Mouse (Mus musculus) layer of hippocampus, adult 2 months (tissue): ENCODE results near the gene Dync2li1. TPM values are rescaled to one million over a fixed set of nuclear protein-coding genes. Genes with fewer than 3 reads are reported as not detected.

Experiments
- DNase-seq, 2 experiments: peaks; one replicate each; pipeline ENCODE4 v3.0.0; 2022; ENCODE audit warnings: low spot score in 2 of 2
- H3K27ac ChIP-seq: fragments of 200-600 bp; 2 replicates; pipeline ENCODE4 v1.8.1; 2022
- H3K4me3 ChIP-seq: fragments of 200-600 bp; 2 replicates; pipeline ENCODE4 v1.8.1; 2022; ENCODE audit warnings: mild to moderate bottlenecking
- CTCF ChIP-seq: fragments of 200-600 bp; conservative IDR thresholded peaks from 2 replicates; pipeline ENCODE4 v1.8.1; 2022; ENCODE audit warnings: antibody characterized with exemption, mild to moderate bottlenecking, moderate library complexity
- total RNA-seq, 2 experiments: library from RNA; stranded (reverse); gene quantifications; 2 replicates each; pipeline ENCODE4 v1.2.3; 2021

The Dync2li1 gene
- total RNA-seq, 2 experiments from 2014 or later, result 20.5 to 22.5 TPM

DNA sequence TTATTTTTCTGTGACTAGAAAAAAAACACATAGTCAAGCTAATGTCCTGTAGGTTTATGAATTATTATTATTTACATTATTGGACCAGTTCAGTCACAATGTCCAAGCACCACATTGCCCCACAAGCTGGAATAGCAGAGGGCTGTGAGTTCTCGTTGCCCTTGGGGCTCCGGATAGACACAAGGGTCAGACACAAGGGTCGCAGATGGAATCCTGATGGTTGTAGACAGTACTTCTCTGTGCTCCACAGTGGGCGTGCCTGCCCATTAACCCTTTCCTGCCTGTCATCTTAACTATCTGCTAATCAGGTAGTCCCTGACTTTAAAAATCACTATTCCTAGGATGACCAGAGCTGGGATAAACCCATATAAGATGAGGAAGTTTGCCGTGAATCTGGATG lies 31.9 kb downstream of the Dync2li1 start:
- Histone ChIP-seq H3K27ac (no peak overlapping the region), H3K4me3 (no peak overlapping the region)
- no peak for TF ChIP-seq CTCF
- no peak for DNase-seq

DNA sequence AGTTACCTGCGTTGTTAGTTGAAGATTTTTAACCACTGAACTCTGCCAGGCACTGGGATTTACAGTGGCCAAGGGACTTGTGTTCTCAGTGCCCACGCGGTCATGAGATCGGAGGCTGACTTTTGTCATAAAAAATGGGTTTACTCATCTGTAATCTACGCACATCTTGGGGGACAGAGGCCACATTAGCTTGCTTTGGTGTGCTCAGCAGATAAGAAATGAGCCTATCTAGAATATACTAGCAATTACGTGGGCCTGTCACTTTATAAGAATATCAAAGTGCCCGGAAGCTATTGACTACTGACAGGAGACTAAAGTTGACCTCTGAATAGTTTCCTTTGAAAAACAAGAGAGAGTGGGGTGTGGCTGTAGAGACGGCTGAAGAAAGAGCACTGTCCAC lies 32.7 kb downstream of the Dync2li1 start:
- TF ChIP-seq CTCF, result no peak

DNA sequence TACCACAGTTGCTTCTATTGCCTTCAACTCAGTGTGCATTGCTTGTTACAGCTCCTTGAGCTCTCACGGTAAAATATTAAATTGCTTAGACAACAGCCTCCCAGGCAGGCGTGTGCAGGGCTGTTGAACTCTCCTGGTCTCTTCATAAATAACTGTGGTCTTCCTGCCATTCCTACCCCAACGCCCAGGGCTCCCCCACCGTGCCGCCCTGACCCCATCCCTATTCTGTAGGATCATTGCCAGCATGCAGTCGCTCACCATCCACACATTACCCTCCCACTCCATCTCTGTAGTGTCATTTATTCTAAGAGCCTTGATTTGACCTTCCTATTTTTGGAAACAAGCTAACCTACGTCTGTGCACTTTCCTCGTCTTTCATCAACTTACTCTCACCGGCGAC lies 38.8 kb downstream of the Dync2li1 start:
- DNase-seq, result no peak
- no peak overlapping the region for H3K27ac ChIP-seq
- no peak for TF ChIP-seq CTCF
- H3K4me3 ChIP-seq, result no peak overlapping the region

More for the DNA sequence above, 32.7 kb downstream of the Dync2li1 start:
- Histone ChIP-seq H3K4me3 (no peak overlapping the region), H3K27ac (no peak overlapping the region)
- no peak for DNase-seq

DNA sequence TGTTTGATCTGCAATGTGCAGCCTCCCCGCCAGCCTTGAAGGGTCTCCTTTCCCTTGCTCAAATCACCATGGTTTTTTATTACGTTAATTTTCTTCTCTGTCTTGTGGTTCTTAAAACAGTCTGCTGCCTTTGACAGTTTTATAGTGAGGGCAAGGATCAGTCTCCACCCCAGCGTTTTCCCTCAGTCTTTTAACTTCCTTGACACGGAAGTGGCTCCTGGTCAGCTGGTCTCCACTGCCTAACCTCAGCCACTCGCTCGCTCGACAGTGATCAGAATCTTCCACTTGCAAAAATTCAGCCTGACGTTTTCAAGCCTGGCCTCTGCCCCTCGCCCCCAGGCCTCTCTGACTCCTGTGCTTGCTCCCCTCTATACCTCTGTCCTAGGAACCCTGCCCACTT lies 39.4 kb downstream of the Dync2li1 start:
- Histone ChIP-seq H3K4me3 (no peak overlapping the region), H3K27ac (no peak overlapping the region)
- no peak for DNase-seq
- no peak for TF ChIP-seq CTCF

DNA sequence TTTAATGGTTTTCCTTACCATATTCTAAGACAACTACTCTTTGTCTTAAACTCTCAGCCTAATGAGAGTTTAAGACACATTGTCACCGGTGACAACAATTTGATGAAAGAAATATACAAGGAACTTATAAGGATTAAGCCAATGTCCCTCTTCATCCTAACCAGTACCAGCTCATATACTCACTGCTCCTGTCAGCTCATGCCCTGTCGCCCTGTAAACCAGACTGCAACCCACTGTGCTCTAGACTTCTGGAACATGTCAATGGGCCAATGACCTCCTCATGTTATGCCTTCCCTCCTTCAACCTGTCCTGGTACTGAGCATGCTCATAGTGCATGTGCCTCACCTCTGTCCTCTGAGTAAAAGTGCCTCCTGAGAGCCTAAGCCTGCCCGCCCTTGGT lies 41.6 kb downstream of the Dync2li1 start:
- H3K4me3 ChIP-seq, result no peak overlapping the region
- no peak for TF ChIP-seq CTCF

DNA sequence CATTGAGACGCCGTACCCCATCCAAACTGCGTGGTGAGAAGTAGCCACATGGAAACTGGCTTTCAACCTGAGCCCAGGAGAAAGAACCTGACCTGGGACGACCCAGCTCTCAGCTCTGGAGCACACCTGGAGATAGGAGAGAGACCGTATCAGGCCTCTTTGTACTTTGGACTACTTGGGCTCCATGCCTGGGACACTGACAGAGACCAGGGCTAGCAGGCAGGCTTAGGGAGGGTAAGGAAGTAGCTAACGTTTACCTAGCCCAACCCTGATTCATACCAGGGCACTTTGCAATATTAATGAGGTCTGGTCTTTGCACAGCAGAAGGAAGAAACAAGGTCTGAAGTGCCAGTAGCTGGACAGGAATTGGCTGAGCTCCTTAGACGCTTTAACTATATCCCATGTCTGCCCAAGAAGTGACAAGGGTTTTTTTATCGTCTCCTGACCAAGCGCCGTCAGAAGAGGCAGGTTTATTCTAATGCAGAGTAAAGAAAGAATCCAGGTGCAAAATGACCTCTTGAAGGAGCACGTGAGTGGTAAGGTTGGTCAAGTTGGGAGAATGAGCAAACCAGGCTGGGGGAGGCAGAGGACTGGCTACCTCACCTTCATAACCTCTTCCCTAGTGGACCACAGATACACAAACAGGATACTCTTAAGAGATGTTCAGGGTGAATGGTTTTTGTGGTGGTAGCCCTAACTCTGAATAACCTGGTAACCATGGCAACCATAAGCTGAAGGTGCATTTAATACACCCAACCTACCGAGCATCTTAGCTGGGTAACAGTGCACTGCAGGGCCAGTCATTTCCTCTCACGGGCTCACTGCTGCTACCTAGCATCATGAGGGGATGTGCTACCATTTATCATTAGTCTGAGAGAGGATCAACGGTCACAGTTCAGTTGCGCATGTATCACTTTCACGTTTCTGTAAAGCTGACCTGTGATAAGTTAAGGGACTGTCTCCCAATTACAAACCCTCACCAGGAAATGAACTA lies 46.4 kb downstream of the Dync2li1 start:
- Histone ChIP-seq H3K27ac (no peak overlapping the region), H3K4me3 (no peak overlapping the region)
- DNase-seq, result no peak
- TF ChIP-seq CTCF, result no peak

More for the DNA sequence above, 41.6 kb downstream of the Dync2li1 start:
- no peak overlapping the region for H3K27ac ChIP-seq
- DNase-seq, result no peak

DNA sequence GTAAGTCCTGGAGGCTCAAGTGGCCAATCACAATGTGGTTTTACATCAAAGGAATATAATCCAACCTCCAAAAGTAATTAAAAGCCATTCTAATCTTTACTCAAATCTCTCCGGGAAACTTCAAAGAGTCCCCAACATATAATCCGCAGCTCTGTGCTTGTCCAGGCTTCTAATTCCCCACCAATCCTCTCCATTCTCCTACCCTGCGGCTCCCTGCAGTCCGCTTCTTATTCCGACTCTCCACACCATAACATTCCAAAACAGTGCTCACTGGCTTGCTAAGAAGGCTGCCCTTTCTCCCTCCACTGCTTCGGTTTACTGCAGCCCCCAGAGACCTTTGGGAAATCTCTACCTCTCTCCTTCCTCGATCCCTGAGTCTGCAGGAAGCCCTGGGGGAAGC lies 47.8 kb downstream of the Dync2li1 start:
- no peak for TF ChIP-seq CTCF
- Histone ChIP-seq H3K4me3 (no peak overlapping the region), H3K27ac (no peak overlapping the region)
- no peak for DNase-seq

DNA sequence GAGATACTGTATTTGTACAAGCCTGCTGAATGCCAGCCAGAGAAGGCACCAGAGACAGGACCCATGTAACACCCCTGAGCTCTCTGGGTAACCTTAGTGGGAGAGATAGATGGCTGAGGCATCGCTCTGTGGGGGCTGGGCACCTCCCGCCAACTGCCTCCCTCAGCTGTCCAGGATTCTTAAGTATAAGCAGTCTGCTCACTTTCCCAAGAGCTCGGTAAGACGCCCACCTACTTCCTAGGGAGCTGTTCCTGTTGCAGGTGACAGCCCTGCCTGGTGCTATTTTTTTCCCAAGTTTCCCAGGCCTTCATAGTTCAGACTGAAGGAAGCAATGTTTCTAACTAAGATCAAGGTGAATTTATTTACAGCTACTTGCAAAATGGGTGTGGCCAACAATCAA lies 48.9 kb downstream of the Dync2li1 start:
- no peak for TF ChIP-seq CTCF
- no peak for DNase-seq
- Histone ChIP-seq H3K27ac (no peak overlapping the region), H3K4me3 (no peak overlapping the region)

DNA sequence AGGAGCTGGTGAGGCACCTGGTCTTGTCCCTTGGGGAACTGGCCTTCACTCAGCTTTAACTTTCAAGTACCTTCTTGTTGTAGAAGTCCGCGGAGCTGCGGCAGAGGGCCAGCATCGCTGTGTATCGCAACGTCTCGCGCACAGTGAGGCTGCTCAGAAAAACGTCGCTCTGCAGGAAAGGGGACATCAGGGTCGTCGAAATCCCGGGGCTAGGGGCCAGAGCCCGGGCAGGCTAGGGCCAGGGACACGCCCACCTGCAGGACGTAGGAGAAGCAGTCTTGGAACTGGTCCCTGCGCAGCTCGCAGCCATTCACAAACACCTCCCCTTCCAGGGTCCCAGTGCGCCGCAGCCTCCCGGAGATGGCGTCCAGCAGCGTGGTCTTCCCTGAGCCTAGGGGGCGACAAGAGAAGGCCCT lies 49.7 kb downstream of the Dync2li1 start, which contains the start of gene Abcg8:
Abcg8 (plus strand) TSS at position 352 of the 416 bp plus-strand sequence.
- no peak within 1 kb of the TSS for H3K27ac ChIP-seq
- peak within 1 kb of the TSS; percentile 38; the same call in 1 of the 2 replicates for H3K4me3 ChIP-seq
- DNase-seq, result no peak
- no peak for TF ChIP-seq CTCF

DNA sequence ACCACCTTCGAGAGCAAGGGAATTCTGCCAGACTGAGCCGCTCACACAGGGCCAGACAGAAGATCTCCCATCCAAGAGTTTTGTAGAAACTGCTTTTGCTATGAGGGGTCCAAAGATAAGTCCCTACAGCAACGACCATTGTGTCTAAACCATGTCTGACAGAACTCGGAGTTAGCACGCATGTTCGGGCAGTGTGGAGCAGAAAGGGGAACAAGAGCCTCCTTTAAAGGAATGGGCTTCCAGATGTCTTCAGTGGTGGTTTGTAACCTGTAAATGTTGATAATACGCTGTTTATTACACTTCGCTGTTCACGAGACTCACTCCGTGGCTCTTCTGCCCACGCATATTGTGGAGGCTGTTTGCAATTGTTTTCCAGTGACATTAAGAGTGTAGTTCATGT lies 51.3 kb downstream of the Dync2li1 start:
- no peak for TF ChIP-seq CTCF
- H3K27ac ChIP-seq, result no peak overlapping the region
- no peak overlapping the region for H3K4me3 ChIP-seq
- DNase-seq, result no peak

DNA sequence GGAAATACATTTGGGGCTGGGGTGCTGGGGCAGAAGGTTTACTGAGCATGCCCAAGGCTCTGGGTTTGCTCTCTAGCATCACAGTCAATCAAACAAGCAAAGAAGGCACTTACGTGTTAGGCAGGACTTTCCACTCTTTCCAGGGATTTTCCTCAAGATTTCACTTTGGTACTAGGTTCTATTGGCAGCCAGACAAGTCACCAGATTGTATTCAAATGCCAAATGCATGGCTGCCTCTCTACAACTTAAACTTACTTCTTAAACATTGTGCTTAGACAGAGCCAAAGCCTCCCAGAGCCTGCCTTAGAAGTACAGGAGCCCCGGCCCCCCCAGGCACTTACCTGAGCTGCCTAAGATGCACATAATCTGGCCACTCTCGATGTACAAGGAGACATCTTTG lies 55.4 kb downstream of the Dync2li1 start:
- TF ChIP-seq CTCF, result no peak
- Histone ChIP-seq H3K4me3 (no peak overlapping the region), H3K27ac (no peak overlapping the region)
- DNase-seq, result no peak

DNA sequence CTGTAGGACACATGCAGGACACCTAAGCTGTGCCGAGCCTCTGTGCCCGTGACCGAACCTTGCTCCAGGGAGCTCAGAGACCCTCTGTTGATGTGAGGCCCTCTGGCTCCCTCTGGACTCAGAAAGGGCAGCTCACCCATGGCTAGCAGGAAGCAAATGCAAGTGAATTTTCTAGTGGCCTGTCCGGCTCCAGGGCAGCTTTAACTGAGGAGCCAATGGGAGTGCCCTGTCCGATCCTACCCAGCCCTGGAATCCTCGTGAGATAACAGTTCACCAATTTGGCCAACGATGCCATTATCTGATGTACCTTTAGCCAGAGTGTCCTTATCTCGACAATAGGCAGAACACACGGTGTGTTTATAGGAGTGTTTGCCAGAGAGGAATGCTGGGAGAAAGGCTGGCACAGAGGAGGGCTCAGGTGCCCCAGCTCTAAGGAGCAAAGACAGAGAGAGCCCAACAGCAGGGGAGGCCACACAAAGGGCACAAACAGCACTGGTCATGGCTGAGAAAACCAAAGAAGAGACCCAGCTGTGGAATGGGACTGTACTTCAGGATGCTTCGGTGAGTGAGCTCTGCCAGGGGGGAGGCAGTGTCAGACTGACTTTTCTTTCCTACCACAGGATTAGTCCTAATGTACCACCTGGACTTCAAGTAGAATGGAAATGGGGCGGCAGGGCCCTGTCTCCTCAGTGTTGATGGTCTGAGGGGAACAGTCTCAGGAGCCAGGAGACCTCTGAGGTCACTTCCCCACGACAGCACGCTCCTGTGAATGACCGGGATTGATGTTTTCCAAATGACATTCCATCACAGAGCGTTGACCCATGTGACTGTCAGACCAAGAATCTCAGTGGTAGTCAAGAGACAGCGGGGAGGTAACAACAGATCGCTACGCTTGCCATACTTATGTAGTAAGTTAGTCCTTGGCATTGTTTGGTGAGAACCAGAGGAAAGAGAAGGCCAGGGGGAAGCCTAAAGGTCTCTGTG lies 56.7 kb downstream of the Dync2li1 start, which contains the start of gene Abcg5:
Abcg5 (minus strand) TSS at position 278 of the 984 bp plus-strand sequence.
- no peak within 1 kb of the TSS for H3K4me3 ChIP-seq
- TF ChIP-seq CTCF, result no peak
- no peak for DNase-seq
- H3K27ac ChIP-seq, result no peak within 1 kb of the TSS

DNA sequence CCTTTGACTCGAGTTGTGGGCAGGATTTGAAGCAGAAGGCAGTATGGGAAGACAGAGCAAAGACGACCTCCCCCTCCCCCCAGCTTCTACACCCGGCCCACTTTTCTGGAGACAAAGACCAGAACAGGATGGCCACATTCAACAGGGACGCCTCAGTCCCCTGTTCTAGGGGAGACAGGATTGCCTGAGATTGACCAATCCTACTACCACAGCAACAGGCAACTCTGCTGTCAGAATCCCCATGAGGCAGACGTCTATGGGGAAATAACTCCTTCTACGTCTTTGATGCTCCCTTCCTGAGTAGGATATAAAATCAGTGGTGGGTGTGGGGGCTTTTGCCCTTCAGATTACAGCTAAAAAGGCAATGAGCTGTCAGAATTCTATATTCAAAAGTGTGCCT lies 58.0 kb downstream of the Dync2li1 start:
- TF ChIP-seq CTCF, result no peak
- DNase-seq, result no peak
- Histone ChIP-seq H3K4me3 (no peak overlapping the region), H3K27ac (no peak overlapping the region)
